Mouse (Mus musculus) kidney, embryonic 14.5 days (tissue): Measurements from ENCODE around the gene Acacb. TPM values are rescaled to one million over a fixed set of nuclear protein-coding genes. Genes with fewer than 3 reads are reported as not detected.
A peak's percentile ranks its signal among the peaks of the same experiment; 100 is the strongest.

Experiments used
- ATAC-seq: fragments of 200-750 bp; cut with Nextera tagmentation; 2 replicates; pipeline ENCODE4 v1.8.0; 2017; ENCODE audit warnings: moderate number of reproducible peaks, mild to moderate bottlenecking, moderate TSS enrichment, moderate library complexity; ENCODE audit not compliant: low FRiP score, low TSS enrichment
- H3K27ac ChIP-seq: fragments of 300-500 bp; sonication (generic); 2 replicates; pipeline ENCODE4 v1.5.1; 2014; ENCODE audit warnings: low read depth, mild to moderate bottlenecking, low read length, moderate library complexity, mixed read lengths
- H3K27me3 ChIP-seq: fragments of 300-500 bp; sonication (generic); 2 replicates; pipeline ENCODE4 v1.6.1; 2014; ENCODE audit warnings: mild to moderate bottlenecking, low read length; ENCODE audit not compliant: control insufficient read depth, insufficient read depth
- H3K36me3 ChIP-seq: fragments of 300-500 bp; sonication (generic); 2 replicates; pipeline ENCODE4 v1.6.1; 2014; ENCODE audit warnings: low read length, mixed read lengths; ENCODE audit not compliant: control insufficient read depth, insufficient read depth
- H3K4me1 ChIP-seq: fragments of 300-500 bp; sonication (generic); 2 replicates; pipeline ENCODE4 v1.6.1; 2014; ENCODE audit warnings: low read length, mixed read lengths; ENCODE audit not compliant: control insufficient read depth, insufficient read depth
- H3K4me2 ChIP-seq: fragments of 300-500 bp; sonication (generic); replicated peaks from 2 replicates; pipeline ENCODE4 v1.6.1; 2014; ENCODE audit warnings: low read depth, mild to moderate bottlenecking, low read length
- H3K4me3 ChIP-seq: fragments of 300-500 bp; sonication (generic); 2 replicates; pipeline ENCODE4 v1.5.1; 2014; ENCODE audit warnings: mild to moderate bottlenecking, low read length
- H3K9ac ChIP-seq: fragments of 300-500 bp; sonication (generic); 2 replicates; pipeline ENCODE4 v1.6.1; 2014; ENCODE audit warnings: low read depth, mild to moderate bottlenecking, low read length, moderate library complexity
- H3K9me3 ChIP-seq: fragments of 300-500 bp; sonication (generic); 2 replicates; pipeline ENCODE4 v1.6.1; 2016; ENCODE audit warnings: low read length; ENCODE audit not compliant: control insufficient read depth
- WGBS: fragments of 180-500 bp; shearing (Covaris S2); extraction: QIAGEN DNeasy Blood & Tissue Kit; methylation state at CpG from one replicate; pipeline ENCODE4 v1.1.7; 2014; 5-methylcytosine and 5-hydroxymethylcytosine counted together
- polyA plus RNA-seq: library from polyadenylated mRNA; unstranded; fragments of >200 nt; fragmentation: Nextera tagmentation; extraction: Ambion mirVana; gene quantifications from 2 replicates; pipeline ENCODE4 v1.2.1, GENCODE M21; 2014

The Acacb gene
- polyA plus RNA-seq, 1 experiment from 2014 or later, result 4.4 TPM

GRCm38 (mm10) chr5:114284604-114285397 lies 138.5 kb downstream of the Acacb start:
- Histone ChIP-seq H3K9me3 (no peaks in the 10 kb centered on the region), H3K27ac (no peak overlapping the region), H3K27me3 (peaks cover 4% of the 10 kb centered on the region; the same call in 1 of the 2 replicates), H3K4me1 (no peaks in the 10 kb centered on the region), H3K36me3 (no peaks in the 10 kb centered on the region), H3K4me3 (no peak overlapping the region), H3K9ac (no peak overlapping the region), H3K4me2 (no peak overlapping the region)
- 70% methylated on average over 13 of the region's 13 CpGs for WGBS
- no peak for ATAC-seq

GRCm38 (mm10) chr5:114285398-114285700 lies 139.0 kb downstream of the Acacb start:
- H3K4me3 ChIP-seq, result no peak overlapping the region
- WGBS, result 89% methylated on average over 3 of the region's 3 CpGs
- H3K27ac ChIP-seq, result no peak overlapping the region
- H3K4me1 ChIP-seq, result no peaks in the 10 kb centered on the region
- H3K9me3 ChIP-seq, result no peaks in the 10 kb centered on the region
- H3K27me3 ChIP-seq, result peaks cover 4% of the 10 kb centered on the region; the same call in 1 of the 2 replicates
- no peak overlapping the region for H3K4me2 ChIP-seq
- ATAC-seq, result no peak
- H3K36me3 ChIP-seq, result no peaks in the 10 kb centered on the region
- no peak overlapping the region for H3K9ac ChIP-seq

- H3K4me2 ChIP-seq, result no peak overlapping the region
- WGBS, result 78% methylated on average over 4 of the region's 4 CpGs
- H3K9me3 ChIP-seq, result no peaks in the 10 kb centered on the region
- no peak overlapping the region for H3K4me3 ChIP-seq
- H3K9ac ChIP-seq, result no peak overlapping the region
- no peaks in the 10 kb centered on the region for H3K4me1 ChIP-seq
- ATAC-seq, result no peak
- H3K36me3 ChIP-seq, result no peaks in the 10 kb centered on the region
- peaks cover 4% of the 10 kb centered on the region; the same call in 1 of the 2 replicates for H3K27me3 ChIP-seq
- H3K27ac ChIP-seq, result no peak overlapping the region
Measured at GRCm38 (mm10) chr5:114286102-114286501, 139.8 kb downstream of the Acacb start.

GRCm38 (mm10) chr5:114286872-114287571 lies 140.7 kb downstream of the Acacb start:
- Histone ChIP-seq H3K4me2 (no peak overlapping the region), H3K36me3 (no peaks in the 10 kb centered on the region), H3K4me3 (no peak overlapping the region), H3K9ac (no peak overlapping the region), H3K9me3 (no peaks in the 10 kb centered on the region), H3K4me1 (no peaks in the 10 kb centered on the region), H3K27me3 (peaks cover 4% of the 10 kb centered on the region; the same call in 1 of the 2 replicates), H3K27ac (no peak overlapping the region)
- WGBS, result 84% methylated on average over 16 of the region's 16 CpGs
- ATAC-seq, result no peak

GRCm38 (mm10) chr5:114288396-114288795 lies 142.1 kb downstream of the Acacb start:
- Histone ChIP-seq H3K4me1 (no peaks in the 10 kb centered on the region), H3K4me2 (no peak overlapping the region), H3K9ac (no peak overlapping the region), H3K27ac (0 out of 2 replicates have a peak overlapping the region, but pooled peaks have one; percentile 48), H3K36me3 (no peaks in the 10 kb centered on the region), H3K27me3 (peaks cover 4% of the 10 kb centered on the region; the same call in 1 of the 2 replicates), H3K4me3 (no peak overlapping the region), H3K9me3 (no peaks in the 10 kb centered on the region)
- 0 out of 2 replicates have a peak, but pooled peaks have one; percentile 20 for ATAC-seq
- 73% methylated on average over 5 of the region's 5 CpGs for WGBS

- WGBS, result 30% methylated on average over 13 of the region's 13 CpGs
- Histone ChIP-seq H3K4me3 (no peak within 1 kb of the TSS), H3K4me2 (no peak within 1 kb of the TSS), H3K27me3 (peaks cover 4% of the 10 kb centered on the region; the same call in 1 of the 2 replicates), H3K9me3 (no peaks in the 10 kb centered on the region), H3K27ac (peak within 1 kb of the TSS; percentile 48; the same call in 1 of the 2 replicates), H3K9ac (no peak within 1 kb of the TSS), H3K4me1 (no peaks in the 10 kb centered on the region), H3K36me3 (no peaks in the 10 kb centered on the region)
- peak; percentile 28; the same call in 1 of the 2 replicates for ATAC-seq
Measured at GRCm38 (mm10) chr5:114288874-114289273, 142.5 kb downstream of the Acacb start, which contains the start of gene Myo1h. Myo1h (plus strand) TSS chr5:114289166.

GRCm38 (mm10) chr5:114290004-114290403 lies 143.7 kb downstream of the Acacb start:
- Histone ChIP-seq H3K27ac (no peak overlapping the region), H3K36me3 (no peaks in the 10 kb centered on the region), H3K4me3 (no peak overlapping the region), H3K9ac (no peak overlapping the region), H3K9me3 (no peaks in the 10 kb centered on the region), H3K27me3 (peaks cover 4% of the 10 kb centered on the region; the same call in 1 of the 2 replicates), H3K4me1 (no peaks in the 10 kb centered on the region), H3K4me2 (no peak overlapping the region)
- ATAC-seq, result no peak
- 71% methylated on average over 3 of the region's 3 CpGs for WGBS

- no peak overlapping the region for H3K9ac ChIP-seq
- H3K27ac ChIP-seq, result peak overlapping the region; percentile 42; the same call in 1 of the 2 replicates
- H3K9me3 ChIP-seq, result no peaks in the 10 kb centered on the region
- no peak overlapping the region for H3K4me3 ChIP-seq
- WGBS, result 20% methylated on average over 22 of the region's 22 CpGs
- no peak overlapping the region for H3K4me2 ChIP-seq
- H3K4me1 ChIP-seq, result no peaks in the 10 kb centered on the region
- no peaks in the 10 kb centered on the region for H3K27me3 ChIP-seq
- no peak for ATAC-seq
- H3K36me3 ChIP-seq, result no peaks in the 10 kb centered on the region
Measured at GRCm38 (mm10) chr5:114296693-114297631, 150.6 kb downstream of the Acacb start.
